Comparison of ENCODE assay signal across 8 mouse cellular contexts in the genomic region with DNA sequence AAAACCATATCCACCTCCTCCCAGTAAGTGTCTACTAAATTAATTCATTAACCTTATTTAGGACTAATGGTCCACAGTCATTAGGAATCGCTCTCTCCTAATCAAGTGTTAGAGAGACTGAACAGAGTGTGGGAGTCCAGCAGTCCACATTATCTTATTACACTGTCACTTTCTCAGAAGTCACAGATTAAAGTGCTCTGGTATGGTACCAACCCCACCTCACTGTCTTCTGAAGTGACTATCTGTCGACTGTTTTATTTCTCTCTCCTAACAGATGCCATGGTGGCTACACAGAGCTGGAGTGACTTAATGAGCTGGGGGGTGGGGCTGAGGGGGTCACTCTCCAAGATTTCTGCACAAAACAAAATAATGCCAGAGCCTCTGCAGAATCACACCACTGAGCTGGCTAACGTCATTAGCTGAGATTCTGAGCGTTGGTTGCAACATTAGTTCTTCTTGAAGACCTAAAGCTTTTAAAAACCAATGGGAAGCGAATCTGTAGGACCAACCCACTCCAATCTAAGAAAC. TPM values are rescaled to one million over a fixed set of nuclear protein-coding genes. Genes with fewer than 3 reads are reported as not detected.
A peak's percentile ranks its signal among the peaks of the same experiment; 100 is the strongest.
DNase-seq lines count a peak whose midpoint lies in the region; ATAC-seq and TF ChIP-seq lines count a peak whose summit lies in the region.

No protein-coding gene starts in this region.

- peaks cover 43% of the 10 kb centered on the region for H3K4me1 ChIP-seq in heart, embryonic 15.5 days (replicated peaks)
- peaks cover 8% of the 10 kb centered on the region; the same call in 1 of the 2 replicates for H3K4me1 ChIP-seq in brown adipose tissue, adult 24 weeks (ENCODE audit: control insufficient read depth, insufficient read depth, insufficient read length, low read length)
- H3K4me1 ChIP-seq in hindbrain, embryonic 12.5 days, result peaks cover 26% of the 10 kb centered on the region
- peaks cover 40% of the 10 kb centered on the region for H3K4me1 ChIP-seq in midbrain, embryonic 12.5 days
- H3K4me1 ChIP-seq in thymus, adult 2 months (replicated peaks; ENCODE audit: control insufficient read depth, insufficient read depth, low read length), result peaks cover 16% of the 10 kb centered on the region

- intact Hi-C loops in heart, postnatal 36 days (cut with DNase I), result loop anchor here (5.0 to 10.0 kb wide), 2 partner anchors 323 to 1029 kb away; a partner anchor contains a TSS

- ATAC-seq in heart, embryonic 15.5 days (replicated peaks; ENCODE audit: insufficient number of reproducible peaks, insufficient read depth, low FRiP score, low read depth), result no peak
- ATAC-seq in hindbrain, embryonic 12.5 days (ENCODE audit: low FRiP score), result no peak
- no peak for ATAC-seq in midbrain, embryonic 12.5 days (ENCODE audit: low FRiP score, low read depth)

- peak overlapping the region; percentile 98 for H3K4me3 ChIP-seq in heart, embryonic 15.5 days
- H3K4me3 ChIP-seq in brown adipose tissue, adult 24 weeks (ENCODE audit: insufficient read depth, low read depth, low read length), result peak overlapping the region; percentile 96
- peak overlapping the region; percentile 79 for H3K4me3 ChIP-seq in hindbrain, embryonic 12.5 days
- peak overlapping the region; percentile 72 for H3K4me3 ChIP-seq in midbrain, embryonic 12.5 days
- H3K4me3 ChIP-seq in thymus, adult 2 months (ENCODE audit: control insufficient read depth, insufficient read depth, low read length), result no peak overlapping the region

- no peak for TF ChIP-seq POLR2A in thymus, adult 2 months (IDR thresholded peaks at IDR 0.05; ENCODE audit: control insufficient read depth, extremely low read depth, insufficient read depth, low read length, poor library complexity)

- no peak for DNase-seq in heart, postnatal 36 days
- no peak for DNase-seq in thymus, adult 2 months
- DNase-seq in cerebellum, adult 9-11 months, result no peak
- DNase-seq in lung, postnatal 10 days, result no peak

- H3K9ac ChIP-seq in heart, embryonic 15.5 days, result peak overlapping the region; percentile 98
- no peak overlapping the region for H3K9ac ChIP-seq in hindbrain, embryonic 12.5 days
- H3K9ac ChIP-seq in midbrain, embryonic 12.5 days (replicated peaks), result no peak overlapping the region; the same call in 1 of the 2 replicates

- 15% methylated on average over 5 of the region's 5 CpGs for WGBS in heart, embryonic 15.5 days
- WGBS in hindbrain, embryonic 12.5 days, result 37% methylated on average over 5 of the region's 5 CpGs
- WGBS in midbrain, embryonic 12.5 days, result 37% methylated on average over 5 of the region's 5 CpGs
- 82% methylated on average over 5 of the region's 5 CpGs for WGBS in thymus, adult 2 months

- H3K27me3 ChIP-seq in heart, embryonic 15.5 days, result no peaks in the 10 kb centered on the region
- peaks cover 6% of the 10 kb centered on the region for H3K27me3 ChIP-seq in hindbrain, embryonic 12.5 days
- peaks cover 21% of the 10 kb centered on the region for H3K27me3 ChIP-seq in midbrain, embryonic 12.5 days
- H3K27me3 ChIP-seq in thymus, adult 2 months (ENCODE audit: control insufficient read depth, insufficient read depth, low read length), result no peaks in the 10 kb centered on the region

- H3K9me3 ChIP-seq in heart, embryonic 15.5 days (replicated peaks), result no peaks in the 10 kb centered on the region
- H3K9me3 ChIP-seq in hindbrain, embryonic 12.5 days (replicated peaks), result no peaks in the 10 kb centered on the region
- H3K9me3 ChIP-seq in midbrain, embryonic 12.5 days, result no peaks in the 10 kb centered on the region

- TF ChIP-seq CTCF in thymus, adult 2 months (IDR thresholded peaks at IDR 0.05; ENCODE audit: borderline replicate concordance, control insufficient read depth, extremely low read depth, insufficient read depth, low read length, poor library complexity), result no peak

- peaks cover 6% of the 10 kb centered on the region; the same call in 1 of the 2 replicates for H3K36me3 ChIP-seq in heart, embryonic 15.5 days
- H3K36me3 ChIP-seq in hindbrain, embryonic 12.5 days, result no peaks in the 10 kb centered on the region
- no peaks in the 10 kb centered on the region for H3K36me3 ChIP-seq in midbrain, embryonic 12.5 days
- H3K36me3 ChIP-seq in thymus, adult 2 months (ENCODE audit: control insufficient read depth, insufficient read depth, low read length), result no peaks in the 10 kb centered on the region

- peak overlapping the region; percentile 92 for H3K4me2 ChIP-seq in heart, embryonic 15.5 days
- H3K4me2 ChIP-seq in hindbrain, embryonic 12.5 days (replicated peaks), result peak overlapping the region; percentile 100
- peak overlapping the region; percentile 100 for H3K4me2 ChIP-seq in midbrain, embryonic 12.5 days (replicated peaks)

- peak overlapping the region; percentile 99 for H3K27ac ChIP-seq in heart, embryonic 15.5 days
- peak overlapping the region; percentile 74 for H3K27ac ChIP-seq in brown adipose tissue, adult 24 weeks (replicated peaks; ENCODE audit: low read depth, low read length)
- no peak overlapping the region for H3K27ac ChIP-seq in hindbrain, embryonic 12.5 days
- no peak overlapping the region for H3K27ac ChIP-seq in midbrain, embryonic 12.5 days (replicated peaks)
- no peak overlapping the region for H3K27ac ChIP-seq in thymus, adult 2 months (ENCODE audit: control insufficient read depth, insufficient read depth, low read length)

RNA-seq across cellular contexts. Expression of a gene that starts 3.0 kb away (rescaled TPM):
- polyA plus RNA-seq in heart, embryonic 15.5 days (2015; fragmentation: Nextera tagmentation; extraction: Ambion mirVana), result 138 and 147 TPM in 2 replicates
- 100 to 1,000 TPM; 100 to 116 TPM for total RNA-seq in heart, postnatal 36 days (2021)
- 56.0 and 73.5 TPM in 2 replicates for polyA plus RNA-seq in brown adipose tissue, adult 24 weeks (2012; ENCODE audit: insufficient read depth, insufficient read length, missing spikeins)
- polyA plus RNA-seq in hindbrain, embryonic 12.5 days (2016; fragmentation: Nextera tagmentation; extraction: Ambion mirVana), result 48.5 and 59.5 TPM in 2 replicates
- polyA plus RNA-seq in midbrain, embryonic 12.5 days (2016; fragmentation: Nextera tagmentation; extraction: Ambion mirVana), result 34.8 and 35.3 TPM in 2 replicates
- 18.4 and 18.9 TPM in 2 replicates for polyA plus RNA-seq in thymus, adult 2 months (2012; rRNA removed)

Comparison
In these comparisons a context has a peak if more than half of its experiments do, and no peak if none do; other contexts are left out.
1. H3K27ac ChIP-seq: peak in heart, embryonic 15.5 days (single experiment) and brown adipose tissue, adult 24 weeks (single experiment); none in hindbrain, embryonic 12.5 days (single experiment), midbrain, embryonic 12.5 days (single experiment) and thymus, adult 2 months (single experiment).
2. Peak in every context shown above with its lines, with median percentiles within 50 percentile points of each other: H3K4me2 ChIP-seq.